Mouse (Mus musculus) embryo, embryonic 9.5 days (tissue): ENCODE data around the gene Taf5.

Experiments
- DNase-seq: peaks from one replicate; pipeline ENCODE4 v3.0.0-alpha.2; 2017; ENCODE audit errors: extremely low spot score

Taf5 gene

DNA sequence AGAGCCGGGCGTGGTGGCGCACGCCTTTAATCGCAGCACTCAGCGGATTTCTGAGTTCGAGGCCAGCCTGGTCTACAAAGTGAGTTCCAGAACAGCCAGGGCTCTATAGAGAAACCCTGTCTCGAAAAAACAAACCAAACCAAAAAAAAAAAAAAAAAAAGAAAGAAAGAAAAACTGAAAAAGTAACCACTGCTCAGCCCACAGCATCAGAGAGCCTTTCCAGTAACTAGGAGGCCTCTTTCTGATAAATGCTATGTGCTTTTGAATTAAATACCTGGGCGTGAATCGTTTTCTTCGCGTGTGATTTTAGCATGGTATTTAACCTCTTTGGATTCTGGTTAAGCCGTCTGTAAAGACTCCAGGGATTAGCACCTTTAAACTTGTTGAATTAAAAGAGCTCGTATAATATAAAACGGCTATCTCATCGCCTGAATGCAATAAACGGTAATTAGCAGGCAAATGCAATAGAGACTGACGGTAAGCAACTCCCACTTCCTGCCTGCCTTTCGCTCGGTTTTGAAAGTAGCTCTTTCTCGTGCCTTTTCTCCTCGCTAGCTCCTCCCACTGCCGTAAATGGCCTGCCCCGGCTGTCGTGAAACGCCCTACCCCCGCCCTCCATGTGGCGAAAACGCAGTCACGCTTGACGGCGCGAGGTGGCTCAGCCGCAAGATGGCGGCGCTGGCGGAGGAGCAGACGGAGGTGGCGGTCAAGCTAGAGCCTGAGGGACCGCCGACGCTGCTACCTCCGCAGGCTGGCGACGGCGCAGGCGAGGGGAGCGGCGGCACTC, at the start of gene Taf5:
Gene Taf5, plus strand, starts transcription at position 651 of the 787 bp plus-strand sequence.
- DNase-seq: peak; percentile 97

DNA sequence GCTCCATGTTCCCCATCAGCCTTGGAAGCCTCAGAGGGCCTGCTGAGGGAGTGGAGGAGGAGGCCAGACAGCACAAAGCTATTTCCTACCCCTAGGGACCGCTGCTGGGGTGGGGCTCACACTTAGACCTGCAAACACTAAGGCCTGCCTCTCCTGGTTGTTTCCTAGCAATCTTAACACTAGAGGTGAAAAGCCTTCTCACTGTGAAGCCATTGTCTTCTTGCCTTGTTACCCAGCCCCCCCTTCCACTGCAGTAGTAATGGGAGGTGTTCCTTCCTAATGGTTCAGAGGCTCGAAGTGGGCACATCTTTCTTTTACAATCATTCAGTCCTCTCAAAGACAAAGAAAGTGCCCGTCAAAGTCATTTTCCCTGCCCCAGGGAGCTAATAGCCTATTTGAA, 49.7 kb upstream of the Taf5 start:
- DNase-seq: no peak

DNA sequence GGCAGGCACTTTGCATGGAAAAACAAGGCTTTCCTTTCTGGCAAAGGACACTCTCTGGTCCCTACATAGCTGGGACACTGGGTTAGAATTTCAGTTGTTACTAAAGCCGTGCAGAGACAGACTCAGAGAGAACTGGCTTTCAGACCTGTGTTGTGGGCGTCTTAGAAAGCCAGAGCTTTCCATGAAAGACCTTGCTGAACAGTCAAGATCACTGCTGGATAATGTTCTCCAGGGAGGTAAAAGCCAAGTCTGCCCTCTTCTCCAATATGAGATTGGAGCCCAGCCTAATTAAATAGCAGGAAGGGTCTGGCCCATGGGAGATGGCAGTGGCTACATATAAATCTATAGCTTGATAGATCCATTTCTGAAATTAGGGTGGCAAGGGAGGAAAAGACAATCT, 49.2 kb upstream of the Taf5 start:
- no peak for DNase-seq

DNA sequence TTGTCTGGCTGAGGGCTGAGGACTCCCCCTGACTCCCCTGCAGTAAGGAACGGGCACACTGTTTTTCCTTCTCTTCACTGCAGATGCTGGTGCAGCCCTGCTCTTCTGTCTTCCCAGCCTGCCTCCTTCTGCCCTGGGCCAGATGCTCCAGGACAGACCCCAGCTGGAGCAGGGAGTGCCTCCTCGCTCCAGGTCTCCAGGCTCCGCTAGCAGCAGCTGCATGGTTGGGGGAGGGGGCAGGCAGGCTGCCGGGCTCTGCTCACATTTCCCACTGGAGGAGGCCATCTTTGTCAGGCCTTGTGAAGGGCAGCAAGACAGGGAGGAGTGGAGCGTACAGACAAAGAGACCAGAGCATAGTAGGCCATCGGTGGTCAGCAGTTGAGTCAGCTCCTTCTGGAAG, 48.2 kb upstream of the Taf5 start:
- DNase-seq: peak; percentile 37

DNA sequence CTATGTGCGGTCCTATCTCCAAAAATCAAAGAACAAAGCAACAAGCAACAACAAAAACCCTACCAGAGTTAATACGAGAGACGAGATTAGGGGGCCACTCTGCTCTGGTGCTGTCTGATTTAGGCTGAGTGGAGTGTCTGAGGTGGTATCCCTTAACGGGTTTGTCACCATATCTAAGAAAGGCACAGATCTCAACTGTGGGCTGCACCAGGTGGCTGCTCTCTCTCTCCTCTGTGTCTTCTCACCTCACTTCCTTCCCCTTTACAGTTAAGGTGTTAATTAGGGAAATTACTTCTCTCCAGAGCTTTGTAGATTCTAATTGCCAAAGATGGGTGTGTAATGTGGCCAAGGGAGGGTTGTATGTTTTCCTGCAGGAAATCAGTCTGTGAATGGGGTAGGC, 44.8 kb upstream of the Taf5 start:
- DNase-seq: no peak

DNA sequence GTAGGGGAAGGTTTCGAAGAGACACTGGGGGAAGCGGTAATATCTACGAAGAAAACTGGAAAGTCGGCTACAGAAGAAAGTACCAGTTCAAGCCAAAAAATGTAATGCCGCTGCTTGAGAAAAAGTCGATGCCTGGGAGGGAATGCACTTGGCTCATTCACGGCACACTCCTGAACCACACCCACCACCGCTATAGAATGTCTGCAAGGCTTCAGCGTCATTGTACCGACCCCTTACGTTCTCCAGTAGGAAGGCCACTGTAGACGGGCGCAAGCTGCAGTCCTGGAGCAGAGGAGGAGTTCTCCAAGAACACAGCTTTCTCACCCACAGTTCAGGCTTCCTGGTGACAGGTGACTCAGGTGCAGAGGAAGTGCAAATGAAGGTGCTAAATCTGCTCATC, 44.0 kb upstream of the Taf5 start:
- DNase-seq: no peak

DNA sequence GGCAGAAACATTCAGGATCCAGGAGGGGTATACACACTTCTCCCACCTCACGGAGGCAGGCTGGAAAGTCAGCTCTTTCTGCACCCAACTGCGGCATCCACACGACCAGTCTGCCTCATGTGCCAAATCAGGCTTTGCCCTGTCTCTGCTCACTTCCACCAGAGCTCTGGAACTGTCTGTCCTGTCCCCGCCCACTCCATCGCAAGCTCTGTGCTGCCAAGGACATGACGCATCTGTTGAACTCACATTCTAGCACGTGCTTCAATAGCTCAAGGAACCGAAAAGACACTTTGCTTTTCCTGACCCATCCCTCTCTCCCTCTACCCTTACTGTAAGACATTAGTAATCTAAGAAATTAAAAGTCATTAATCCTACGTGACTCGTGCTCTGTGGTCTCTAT, 42.6 kb upstream of the Taf5 start:
- no peak for DNase-seq

DNA sequence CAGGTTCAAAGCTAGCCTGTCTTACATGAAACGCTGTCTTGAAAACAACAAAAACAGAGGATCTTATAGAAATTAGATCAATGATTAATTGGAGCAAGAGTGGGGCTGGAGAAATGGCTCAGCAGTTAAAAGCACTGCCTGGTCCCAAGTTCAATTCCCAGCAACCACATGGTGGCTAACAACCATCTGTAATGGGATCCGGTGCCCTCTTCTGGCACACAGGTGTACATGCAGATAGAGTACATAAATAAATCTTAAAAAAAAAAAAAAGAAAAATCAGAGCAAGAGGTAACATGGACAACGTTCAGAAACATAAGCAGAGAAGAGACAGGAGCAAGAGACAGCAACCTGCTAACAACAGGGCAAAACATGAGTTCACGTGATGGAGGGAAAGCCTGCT, 41.0 kb upstream of the Taf5 start:
- no peak for DNase-seq

DNA sequence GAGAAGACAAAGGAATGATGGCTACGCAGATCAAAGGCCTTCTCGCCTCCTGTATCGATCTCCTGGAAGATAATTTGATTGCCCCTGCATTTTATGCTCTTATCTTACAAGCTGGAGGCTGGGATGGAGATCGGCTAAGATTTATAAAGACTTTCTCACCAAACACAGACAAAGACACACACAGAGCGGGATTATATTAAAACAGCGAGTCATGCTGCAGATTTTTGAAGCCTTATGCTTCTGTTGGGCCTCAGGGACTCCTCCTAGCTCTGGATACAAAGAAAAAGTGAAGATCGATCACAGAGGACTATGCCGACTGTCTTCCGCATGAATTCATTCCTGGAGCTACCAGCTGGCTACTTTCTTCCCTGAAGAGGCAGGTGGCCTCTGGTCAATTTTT, 37.8 kb upstream of the Taf5 start:
- DNase-seq: no peak

DNA sequence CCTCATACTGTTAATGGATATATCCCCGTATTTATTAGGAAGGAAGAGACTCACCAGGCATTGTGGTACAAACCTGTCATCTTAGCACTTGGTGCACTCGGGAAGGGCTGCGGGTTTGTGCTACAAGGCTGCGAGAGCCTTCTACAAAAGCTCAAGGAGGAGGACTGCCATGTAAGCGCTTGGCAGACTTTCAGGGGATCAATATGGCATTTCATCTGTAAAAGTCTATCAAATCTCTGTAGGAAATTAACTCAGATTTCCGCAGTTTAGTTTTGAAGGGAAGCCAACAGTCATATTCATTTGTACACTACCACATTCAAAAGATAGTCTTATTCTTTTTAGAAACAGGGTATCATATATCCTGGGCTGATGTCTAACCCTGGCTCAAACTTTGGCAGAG, 35.8 kb upstream of the Taf5 start:
- no peak for DNase-seq

DNA sequence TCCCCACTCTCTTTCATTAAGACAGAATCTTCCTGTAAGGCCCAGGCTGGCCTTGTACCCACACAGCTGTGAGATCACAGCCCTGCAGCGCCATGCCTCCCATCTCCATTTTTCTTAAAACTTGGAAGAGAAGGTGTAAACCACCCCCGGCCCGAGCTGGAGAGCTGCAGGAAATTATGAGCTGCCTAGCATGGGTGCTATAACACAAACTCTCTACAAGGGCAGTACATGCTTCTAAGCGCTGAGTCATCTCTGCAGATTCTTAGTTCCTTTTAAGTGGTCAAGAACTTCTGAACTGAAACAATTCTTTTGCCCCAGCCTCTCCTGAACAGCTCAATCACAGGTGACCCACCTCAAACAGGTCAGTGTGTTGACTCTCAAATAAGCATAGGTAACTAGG, 32.6 kb upstream of the Taf5 start:
- no peak for DNase-seq

DNA sequence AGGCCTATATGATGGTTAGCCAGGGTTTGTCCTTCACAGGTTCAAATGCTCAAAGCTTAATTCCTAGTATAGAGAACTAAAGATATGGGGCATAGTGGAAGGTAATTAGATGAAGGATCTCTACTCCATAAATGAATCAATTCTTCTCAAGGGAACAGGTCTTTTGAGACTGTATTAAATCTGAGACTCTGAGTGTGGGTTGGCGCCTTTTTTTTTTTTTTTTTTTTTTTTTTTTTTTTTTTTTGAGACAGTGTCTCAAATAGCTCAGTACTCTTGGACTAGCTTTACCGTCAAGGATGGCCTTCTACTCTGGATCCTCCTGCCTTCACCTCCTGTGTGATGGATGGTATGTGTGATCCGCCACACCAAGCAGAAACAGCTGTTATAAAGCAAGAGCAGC, 30.9 kb upstream of the Taf5 start:
- no peak for DNase-seq

DNA sequence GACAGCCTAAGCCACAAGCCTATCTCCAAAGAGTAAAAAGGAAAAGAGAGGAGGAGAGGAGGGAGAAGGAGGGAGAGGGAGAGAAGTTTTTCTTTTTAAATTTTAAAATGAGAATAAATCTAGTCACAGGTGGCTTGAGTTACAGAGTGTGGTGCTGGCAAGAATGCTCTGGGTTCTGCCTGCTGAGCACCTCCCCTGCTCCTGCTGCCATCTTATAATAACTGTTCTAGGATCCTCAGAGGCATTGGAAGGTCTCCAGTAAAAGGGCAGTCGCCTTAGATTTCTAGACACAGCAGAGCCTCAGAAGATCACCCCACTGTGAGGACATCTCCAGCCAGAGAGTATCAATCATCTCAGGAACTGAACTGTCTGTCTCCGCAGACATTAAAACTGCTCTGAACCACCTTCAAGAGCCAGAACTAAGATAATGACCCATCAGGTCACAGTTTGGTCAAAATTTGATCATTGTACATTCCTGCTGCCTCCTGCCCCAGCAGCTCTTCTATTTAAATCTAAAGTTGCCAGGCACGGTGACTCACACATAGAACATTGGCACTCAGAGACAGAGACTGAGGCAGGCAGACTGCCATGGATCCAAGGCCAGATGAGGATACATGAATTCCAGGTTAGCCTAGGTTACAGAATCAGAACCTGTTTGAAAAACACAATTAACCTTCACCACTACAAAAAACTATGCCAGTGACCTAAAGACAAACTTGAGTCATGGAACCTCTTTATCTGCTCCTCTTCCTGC, 26.6 kb upstream of the Taf5 start:
- no peak for DNase-seq

DNA sequence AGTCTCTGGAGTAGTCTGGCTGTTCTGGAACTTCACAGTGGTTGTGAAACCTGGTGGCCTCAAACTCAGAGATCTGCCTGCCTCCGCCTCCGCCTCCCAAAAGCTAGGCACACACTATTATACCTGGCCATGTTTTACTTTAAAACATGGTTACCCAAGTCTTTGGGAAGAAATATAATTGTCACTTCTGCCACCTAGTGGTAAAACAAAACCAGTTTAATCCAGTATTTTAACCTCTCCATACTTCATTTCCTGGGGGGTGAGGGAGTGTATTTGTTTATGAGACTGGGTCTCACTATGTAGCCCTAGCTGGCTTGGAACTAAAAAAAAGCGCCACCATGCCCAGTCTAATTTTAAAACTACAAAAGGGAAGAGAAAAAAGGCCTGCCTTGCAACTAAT, 23.9 kb upstream of the Taf5 start:
- no peak for DNase-seq

DNA sequence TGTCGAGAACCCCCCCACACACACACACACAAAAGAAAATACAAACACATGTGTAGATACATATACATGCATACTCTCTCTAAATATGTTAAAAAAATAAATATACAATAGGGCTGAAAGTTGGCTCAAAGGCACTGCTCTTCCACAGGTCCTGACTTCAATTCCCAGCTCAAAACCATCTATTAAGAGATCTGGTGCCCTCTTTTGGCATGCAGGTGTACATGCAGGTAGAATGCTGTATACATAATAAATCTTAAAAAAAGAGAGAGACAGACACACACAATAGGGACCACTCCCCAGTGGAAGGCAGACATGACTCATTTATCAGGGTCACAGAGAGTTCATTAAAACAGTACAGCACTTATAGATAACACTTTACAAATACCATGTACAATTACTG, 21.2 kb upstream of the Taf5 start:
- no peak for DNase-seq

DNA sequence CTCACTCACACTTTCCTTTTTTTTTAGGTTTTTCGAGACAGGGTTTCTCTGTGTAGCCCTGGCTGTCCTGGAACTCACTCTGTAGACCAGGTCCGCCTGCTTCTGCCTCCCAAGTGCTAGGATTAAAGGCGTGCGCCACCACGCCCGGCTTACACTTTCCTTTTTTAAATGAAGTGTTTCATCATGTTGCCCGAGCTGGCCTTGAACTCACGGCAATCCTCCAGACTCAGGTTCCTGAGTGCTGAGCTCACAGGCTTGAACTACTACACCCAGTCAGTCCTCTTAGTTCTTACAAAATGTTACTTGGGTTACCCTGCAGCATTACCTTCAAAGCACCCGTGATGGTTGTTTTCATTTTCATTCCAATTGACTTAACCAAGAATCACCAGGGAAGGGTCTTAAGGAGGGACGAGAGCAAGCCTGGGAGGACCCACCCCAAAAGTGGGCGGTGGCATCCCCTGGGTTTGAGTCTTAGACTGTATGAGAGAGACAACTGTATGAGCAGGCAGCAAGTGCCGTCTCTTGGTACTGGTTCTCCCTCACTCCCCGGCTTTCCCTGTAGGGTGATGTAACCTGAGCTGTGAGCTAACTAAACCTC, 20.2 kb upstream of the Taf5 start:
- DNase-seq: no peak

DNA sequence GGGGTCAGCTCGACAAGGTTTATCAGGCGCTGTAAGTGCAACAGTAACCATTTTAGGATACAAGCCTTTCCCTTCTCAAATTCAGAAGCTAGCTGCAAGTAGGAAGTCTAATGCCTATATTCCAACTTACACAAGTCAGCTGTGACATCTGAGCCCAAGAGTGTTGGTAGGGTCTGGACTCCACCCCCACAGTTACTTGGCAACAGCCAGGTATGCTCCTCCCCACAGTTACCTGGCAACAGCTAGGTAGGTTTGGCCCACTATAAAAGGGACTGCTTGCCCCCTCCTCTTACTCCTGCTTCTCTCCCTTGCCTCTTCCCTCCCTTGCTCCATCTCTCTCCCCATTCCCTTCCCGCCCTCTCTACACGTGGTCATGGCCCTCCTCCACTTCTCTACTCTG, 18.5 kb upstream of the Taf5 start:
- no peak for DNase-seq

DNA sequence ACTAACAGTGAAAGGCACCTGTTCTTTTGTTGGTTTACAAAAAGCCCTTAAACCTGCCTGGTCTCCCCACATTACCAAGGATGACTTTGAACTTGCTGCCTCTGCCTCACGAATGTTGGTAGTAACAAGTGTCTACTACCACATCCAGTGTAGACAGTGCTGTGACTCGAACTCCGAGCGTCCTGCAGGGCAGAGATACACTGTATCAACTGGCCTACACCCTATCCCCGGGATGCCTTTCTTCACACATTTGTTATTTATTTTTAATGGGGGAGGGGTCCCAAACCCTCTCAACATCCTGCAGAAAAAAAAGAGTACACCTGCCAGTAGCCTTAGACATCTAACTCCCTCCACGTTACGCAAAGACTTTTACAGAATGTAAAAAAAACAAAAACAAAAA, 17.7 kb upstream of the Taf5 start:
- DNase-seq: no peak

DNA sequence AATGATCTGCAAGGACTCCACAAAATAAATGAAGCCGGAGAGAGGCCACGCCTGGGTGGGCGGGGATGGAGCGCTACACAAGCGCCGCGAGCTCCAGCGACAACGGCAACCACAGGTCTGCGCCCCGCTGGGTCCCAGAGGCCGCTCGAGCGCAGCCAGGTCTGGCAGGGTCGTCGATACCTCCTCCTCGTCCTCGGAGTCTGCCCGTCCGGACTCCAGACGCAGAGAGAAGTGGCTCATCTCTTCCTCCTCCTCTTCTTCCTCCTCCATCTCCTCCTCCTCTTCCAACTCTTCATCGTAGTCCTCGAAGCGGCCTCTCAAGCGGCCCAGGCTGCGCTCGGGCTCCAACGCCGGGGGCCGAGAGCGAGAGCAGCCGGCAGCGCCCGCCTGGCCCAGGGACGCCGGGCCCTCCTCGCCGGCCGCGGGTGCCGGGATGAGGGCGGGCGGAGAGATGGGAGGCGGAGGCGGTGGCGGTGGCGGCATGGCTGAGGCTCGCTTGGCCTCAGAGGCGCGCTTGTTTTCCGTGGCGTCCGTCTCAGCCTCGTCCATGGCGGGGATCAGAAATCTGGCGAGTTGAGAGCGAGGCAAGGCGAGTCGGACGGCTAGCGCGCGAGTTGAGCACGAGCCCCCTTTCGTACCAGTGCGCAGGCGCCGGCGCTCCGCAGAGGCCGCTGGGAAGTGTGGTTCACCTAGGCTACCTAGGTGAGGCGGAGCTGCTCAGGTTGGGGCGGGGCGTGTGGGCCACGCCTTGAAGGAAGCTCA, 17.1 kb upstream of the Taf5 start, which contains the start of gene Pcgf6:
Gene Pcgf6, minus strand, starts transcription at position 636 of the 762 bp plus-strand sequence.
- DNase-seq: peak; percentile 87

DNA sequence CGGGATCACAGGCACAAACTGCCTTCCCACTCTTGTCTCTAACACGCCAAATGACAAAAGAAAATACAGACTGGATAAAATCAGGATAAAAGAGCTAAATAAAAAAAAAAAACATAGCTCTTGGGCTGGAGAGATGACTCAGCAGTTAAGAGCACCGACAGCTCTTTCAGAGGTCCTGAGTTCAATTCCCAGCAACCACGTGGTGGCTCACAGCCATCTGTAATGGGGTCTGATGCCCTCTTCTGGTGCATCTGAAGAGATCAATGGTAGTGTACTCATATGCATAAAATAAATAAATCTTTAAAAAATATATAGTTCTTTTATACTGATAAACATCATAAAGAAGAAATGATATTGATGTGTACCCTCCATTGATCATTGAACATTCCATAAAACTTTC, 14.6 kb upstream of the Taf5 start:
- DNase-seq: no peak

DNA sequence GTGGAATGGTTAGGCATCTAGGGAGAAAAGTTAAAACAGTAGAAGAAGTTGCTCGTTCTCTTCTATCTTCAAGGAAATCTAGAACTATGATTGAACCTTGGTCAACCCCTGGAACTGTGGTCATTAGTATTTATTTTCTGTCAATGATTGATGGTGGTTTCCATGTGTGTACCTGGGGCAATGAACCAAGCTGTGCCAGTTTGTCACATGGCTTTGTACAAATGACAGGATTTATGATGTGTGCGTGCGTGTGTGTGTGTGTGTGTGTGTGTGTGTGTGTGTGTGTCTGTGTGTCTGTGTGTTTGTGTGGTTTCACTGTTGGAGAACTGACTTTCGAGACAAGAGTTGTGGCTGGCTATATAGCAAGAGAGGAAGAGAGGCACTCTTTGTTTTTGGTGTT, 14.1 kb upstream of the Taf5 start:
- DNase-seq: no peak

DNA sequence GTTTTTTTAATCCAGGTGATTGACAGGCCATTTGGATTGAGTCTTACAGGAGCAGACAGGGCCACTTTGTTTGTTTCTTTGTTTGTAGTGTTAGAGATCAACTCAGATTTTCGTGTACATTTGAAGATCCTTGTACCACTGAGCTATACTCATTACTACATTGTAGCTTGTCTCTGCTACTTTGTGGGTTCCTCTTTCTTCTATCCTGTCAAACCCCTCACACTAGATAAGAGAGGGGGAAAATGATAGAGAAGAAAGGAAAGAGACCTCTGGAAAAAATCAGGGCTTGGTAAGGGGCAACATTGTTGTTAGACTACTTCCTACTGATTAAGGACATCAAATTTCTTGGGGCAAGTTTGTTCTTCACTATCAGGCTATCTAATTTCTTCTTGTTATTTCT, 9.9 kb upstream of the Taf5 start:
- no peak for DNase-seq
